Mouse (Mus musculus): ENCODE measurements around the gene Tmem97.
A peak's percentile ranks its signal among the peaks of the same experiment; 100 is the strongest.
"Not testable (repeated sequence)": the region's sequence is repeated elsewhere in the genome, so short reads cannot be mapped to it uniquely, and the experiment has no call there.

Gene Tmem97

GRCm38 (mm10) chr11:78550168-78551058 lies at the start of gene Tmem97:
Gene Tmem97, minus strand, starts transcription at chr11:78550777.
- peak; percentile 82 for DNase-seq (ENCODE audit: low spot score)

GRCm38 (mm10) chr11:78600051-78600450 lies 49.5 kb upstream of the Tmem97 start:
- no peak for DNase-seq (ENCODE audit: low spot score)

GRCm38 (mm10) chr11:78598763-78599415 lies 48.3 kb upstream of the Tmem97 start:
- DNase-seq (ENCODE audit: low spot score), result no peak

GRCm38 (mm10) chr11:78596750-78597149 lies 46.2 kb upstream of the Tmem97 start:
- no peak for DNase-seq (ENCODE audit: low spot score)

DNA sequence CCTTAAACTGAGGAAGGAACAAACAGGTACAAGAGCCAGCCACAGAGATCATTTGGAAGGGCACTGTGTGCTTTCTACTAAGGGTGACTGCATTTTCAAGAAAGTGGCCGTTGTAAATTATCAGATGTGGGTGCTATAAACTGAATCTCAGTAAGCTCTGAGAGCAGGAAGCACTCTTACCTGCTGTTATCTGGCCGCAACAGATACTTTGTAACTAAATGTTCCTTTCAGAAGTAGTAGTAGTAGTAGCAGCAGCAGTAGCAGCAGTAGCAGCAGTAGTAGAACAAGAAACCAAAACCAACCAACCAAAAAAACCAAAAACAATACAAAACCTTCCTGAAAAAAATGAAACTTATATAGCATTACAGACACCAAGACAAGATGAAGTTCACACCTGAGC lies 45.2 kb upstream of the Tmem97 start:
- DNase-seq (ENCODE audit: low spot score), result no peak

GRCm38 (mm10) chr11:78594271-78594964 lies 43.8 kb upstream of the Tmem97 start:
- no peak for DNase-seq (ENCODE audit: low spot score)

DNA sequence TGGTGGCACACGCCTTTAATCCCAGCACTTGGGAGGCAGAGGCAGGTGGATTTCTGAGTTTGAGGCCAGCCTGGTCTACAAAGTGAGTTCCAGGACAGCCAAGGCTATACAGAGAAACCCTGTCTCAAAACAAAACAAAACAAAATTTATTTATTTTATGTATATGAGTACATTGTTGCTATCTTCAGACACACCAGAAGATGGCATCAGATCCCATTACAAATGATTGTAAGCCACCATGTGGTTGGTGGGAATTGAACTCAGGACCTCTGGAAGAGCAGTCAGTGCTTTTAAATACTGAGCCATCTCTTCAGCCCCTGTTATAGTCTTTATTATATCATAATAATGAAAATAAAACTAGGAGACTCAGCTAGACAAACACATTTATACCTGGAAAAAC lies 37.1 kb upstream of the Tmem97 start:
- DNase-seq (ENCODE audit: low spot score), result not testable (repeated sequence)

DNA sequence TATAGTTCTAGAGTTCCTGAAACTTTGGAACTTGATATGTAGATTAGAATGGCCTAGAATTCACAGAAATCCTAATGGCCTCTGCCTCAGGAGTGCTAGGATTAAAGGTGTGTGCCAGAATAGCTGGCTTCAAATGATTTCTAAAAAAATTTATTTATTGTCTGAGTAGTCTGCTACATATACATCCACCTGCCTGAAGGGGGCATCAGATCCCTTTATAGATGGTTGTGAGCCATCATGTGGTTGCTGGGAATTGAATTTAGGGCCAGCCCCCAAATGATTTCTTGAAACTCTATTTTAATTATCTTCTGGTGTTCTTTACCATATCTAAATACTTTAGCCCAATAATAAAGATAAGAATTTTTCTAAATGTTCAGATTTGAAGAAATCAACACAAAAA lies 35.5 kb upstream of the Tmem97 start:
- DNase-seq (ENCODE audit: low spot score), result no peak

- DNase-seq (ENCODE audit: low spot score), result no peak
Observed at GRCm38 (mm10) chr11:78582848-78583247, 32.3 kb upstream of the Tmem97 start.

GRCm38 (mm10) chr11:78574975-78575374 lies 24.4 kb upstream of the Tmem97 start:
- no peak for DNase-seq (ENCODE audit: low spot score)

DNA sequence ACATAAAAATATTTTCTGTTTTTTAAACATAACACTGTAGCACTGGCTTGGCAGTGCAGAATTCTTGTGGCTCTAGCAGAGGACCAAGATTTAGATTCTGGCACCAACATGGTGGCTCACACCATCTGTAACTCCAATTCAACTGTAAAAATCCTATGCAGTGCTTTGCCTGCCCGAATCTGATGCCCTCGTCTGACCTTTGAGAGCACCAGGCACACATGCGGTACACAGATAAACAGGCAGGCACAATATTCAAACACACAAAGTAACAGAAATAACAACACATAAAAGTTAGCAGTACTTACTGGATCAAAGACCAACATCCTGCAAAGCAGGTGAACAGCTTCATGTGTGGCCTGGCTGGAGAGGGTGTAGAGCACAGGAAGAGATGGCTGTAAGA lies 24.0 kb upstream of the Tmem97 start:
- DNase-seq (ENCODE audit: low spot score), result no peak

GRCm38 (mm10) chr11:78574031-78574430 lies 23.5 kb upstream of the Tmem97 start:
- not testable (repeated sequence) for DNase-seq (ENCODE audit: low spot score)

DNA sequence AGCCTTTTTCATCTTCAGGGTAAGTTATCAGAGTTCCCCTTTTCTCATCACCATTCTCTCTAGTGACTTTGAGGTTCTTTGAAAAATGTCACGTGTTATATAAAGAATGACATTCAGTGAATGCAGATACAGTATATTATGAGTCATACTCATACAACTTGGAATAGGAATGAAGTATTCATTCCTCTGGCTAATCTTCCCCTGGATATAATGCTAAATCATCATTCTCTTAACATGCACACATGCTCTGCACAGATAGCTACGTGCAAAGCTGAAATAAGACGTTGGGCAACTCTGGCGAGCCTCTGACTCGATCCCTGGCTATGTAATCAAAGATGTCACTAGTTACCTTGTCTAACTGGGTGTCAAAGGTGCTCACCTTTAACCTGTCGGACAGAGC lies 21.3 kb upstream of the Tmem97 start:
- no peak for DNase-seq (ENCODE audit: low spot score)

GRCm38 (mm10) chr11:78571441-78571840 lies 20.9 kb upstream of the Tmem97 start:
- DNase-seq (ENCODE audit: low spot score), result no peak

GRCm38 (mm10) chr11:78569806-78570205 lies 19.2 kb upstream of the Tmem97 start:
- DNase-seq (ENCODE audit: low spot score), result no peak

DNA sequence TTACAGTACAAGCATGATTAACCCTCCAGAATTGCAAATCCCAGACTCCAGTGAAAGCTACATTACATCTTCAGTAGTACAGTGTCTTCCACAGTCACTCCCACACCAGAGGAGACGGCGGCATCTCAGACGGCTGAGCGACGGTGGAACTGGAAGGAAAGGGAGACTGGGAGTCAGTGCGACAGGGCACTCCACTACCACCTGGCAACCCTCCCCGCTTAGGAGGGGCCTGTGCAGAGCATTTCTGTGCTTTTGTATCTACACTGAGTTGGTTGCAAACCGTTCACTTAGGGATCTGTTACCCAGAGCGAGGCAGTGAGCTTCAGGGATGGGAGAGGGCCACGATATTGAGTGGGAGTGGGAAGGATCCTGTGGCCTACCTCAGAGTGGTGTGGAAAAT lies 18.2 kb upstream of the Tmem97 start:
- no peak for DNase-seq (ENCODE audit: low spot score)

- no peak for DNase-seq (ENCODE audit: low spot score)
Observed at GRCm38 (mm10) chr11:78567614-78568013, 17.0 kb upstream of the Tmem97 start.

- DNase-seq (ENCODE audit: low spot score), result no peak
Observed at GRCm38 (mm10) chr11:78566775-78567174, 16.2 kb upstream of the Tmem97 start.

DNA sequence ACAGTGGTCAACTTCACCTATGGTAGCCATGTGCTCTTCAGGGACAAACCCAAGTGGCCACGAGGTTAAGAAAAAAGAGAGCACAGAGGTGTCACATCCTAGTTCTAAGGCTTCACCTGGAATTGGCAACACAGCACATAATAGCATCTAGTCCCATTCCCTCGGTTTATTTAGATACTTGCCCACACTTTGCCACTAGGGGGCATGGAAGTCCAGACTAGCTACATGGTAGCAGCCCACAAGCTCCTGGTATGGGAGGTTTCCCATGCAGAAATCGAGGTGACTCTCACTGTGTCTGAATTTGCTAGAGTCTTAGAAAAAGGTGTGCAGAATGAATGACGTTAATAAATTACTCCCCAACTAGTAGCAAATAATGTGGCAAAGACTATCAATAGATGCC lies 9.9 kb upstream of the Tmem97 start:
- peak; percentile 61 for DNase-seq (ENCODE audit: low spot score)

- no peak for DNase-seq (ENCODE audit: low spot score)
Observed at GRCm38 (mm10) chr11:78557241-78557640, 6.7 kb upstream of the Tmem97 start.

- no peak for DNase-seq (ENCODE audit: low spot score)
Observed at GRCm38 (mm10) chr11:78556070-78556469, 5.5 kb upstream of the Tmem97 start.

DNA sequence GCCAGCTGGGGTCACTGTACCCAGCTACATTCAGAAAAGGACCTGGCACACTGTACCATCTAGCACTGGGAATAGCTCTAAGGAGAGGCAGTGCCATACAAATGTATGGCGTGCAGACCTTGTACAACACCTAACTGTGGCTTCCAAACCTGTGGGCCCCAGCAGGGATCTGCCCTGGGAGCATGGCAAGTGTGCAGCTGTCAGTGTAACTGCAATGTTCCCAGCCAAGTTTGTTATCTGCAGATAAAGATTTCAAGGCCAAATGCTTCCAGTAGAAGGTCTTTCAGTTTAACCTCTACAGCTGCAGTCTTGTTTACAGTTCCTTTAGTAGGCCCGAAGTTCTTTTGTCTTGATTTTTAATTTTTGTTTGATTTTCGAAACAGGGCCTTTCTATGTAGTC lies 5.0 kb upstream of the Tmem97 start:
- DNase-seq (ENCODE audit: low spot score), result no peak

DNA sequence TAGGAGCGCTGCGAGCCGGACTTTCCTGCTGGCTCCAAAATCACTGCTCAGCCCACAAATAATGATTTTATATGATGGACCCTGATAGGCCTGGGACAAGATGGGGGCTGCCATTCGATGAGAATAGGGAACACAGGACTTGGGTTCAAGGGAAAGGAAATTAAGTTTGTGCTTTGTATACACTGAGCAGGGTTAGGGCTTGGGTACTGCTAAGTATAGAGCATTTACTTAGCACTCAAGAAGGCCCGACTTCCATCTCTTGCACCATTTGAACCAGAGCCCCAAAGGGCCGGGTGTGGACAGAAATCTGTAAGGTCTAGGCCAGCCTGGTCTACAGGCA lies 452 bp upstream of the Tmem97 start:
- no peak for DNase-seq (ENCODE audit: low spot score)
